Mouse (Mus musculus): ENCODE measurements around the gene Prrg2. TPM values are rescaled to one million over a fixed set of nuclear protein-coding genes. Genes with fewer than 3 reads are reported as not detected.
A peak's percentile ranks its signal among the peaks of the same experiment; 100 is the strongest.

Prrg2 gene
- polyA plus RNA-seq, 1 experiment from 2014 or later = 7.1 TPM

GRCm38 (mm10) chr7:45088597-45088996, 26.1 kb upstream of the Prrg2 start:
- WGBS (ENCODE audit: insufficient replicate concordance) = 84% methylated on average over 17 of the region's 17 CpGs
- no peak for ATAC-seq (ENCODE audit: low read depth)
- peaks cover 41% of the 10 kb centered on the region for H3K4me1 ChIP-seq (replicated peaks)
- no peaks in the 10 kb centered on the region for H3K27me3 ChIP-seq
- no peak overlapping the region for H3K4me3 ChIP-seq (replicated peaks)
- no peak overlapping the region for H3K27ac ChIP-seq
- 0 out of 2 replicates have a peak, but pooled peaks cover 12% of the 10 kb centered on the region for H3K36me3 ChIP-seq
- no peak for DNase-seq
- no peak overlapping the region for H3K9ac ChIP-seq
- no peak overlapping the region for H3K4me2 ChIP-seq
- no peaks in the 10 kb centered on the region for H3K9me3 ChIP-seq (replicated peaks)

- no peaks in the 10 kb centered on the region for H3K9me3 ChIP-seq (replicated peaks)
Observed at GRCm38 (mm10) chr7:45086084-45086483, 23.6 kb upstream of the Prrg2 start.

GRCm38 (mm10) chr7:45083300-45083890, 20.9 kb upstream of the Prrg2 start:
- peak overlapping the region; percentile 53 for H3K9ac ChIP-seq
- no peaks in the 10 kb centered on the region for H3K9me3 ChIP-seq (replicated peaks)
- peak overlapping the region; percentile 63 for H3K4me2 ChIP-seq
- DNase-seq = no peak
- peak overlapping the region; percentile 42 for H3K4me3 ChIP-seq (replicated peaks)
- peaks cover 37% of the 10 kb centered on the region for H3K4me1 ChIP-seq (replicated peaks)
- H3K27me3 ChIP-seq = no peaks in the 10 kb centered on the region
- ATAC-seq (ENCODE audit: low read depth) = no peak; the same call in 1 of the 2 replicates
- 0 out of 2 replicates have a peak, but pooled peaks cover 14% of the 10 kb centered on the region for H3K36me3 ChIP-seq
- WGBS (ENCODE audit: insufficient replicate concordance) = 36% methylated on average over 22 of the region's 22 CpGs
- peak overlapping the region; percentile 47 for H3K27ac ChIP-seq

More at GRCm38 (mm10) chr7:45086084-45086483, 23.6 kb upstream of the Prrg2 start:
- H3K4me1 ChIP-seq (replicated peaks) = peaks cover 42% of the 10 kb centered on the region
- H3K4me3 ChIP-seq (replicated peaks) = no peak overlapping the region
- H3K27ac ChIP-seq = no peak overlapping the region
- no peak for ATAC-seq (ENCODE audit: low read depth)
- WGBS (ENCODE audit: insufficient replicate concordance) = 60% methylated on average over 4 of the region's 4 CpGs
- H3K4me2 ChIP-seq = no peak overlapping the region
- H3K36me3 ChIP-seq = 0 out of 2 replicates have a peak, but pooled peaks cover 14% of the 10 kb centered on the region
- H3K27me3 ChIP-seq = no peaks in the 10 kb centered on the region
- DNase-seq = no peak
- no peak overlapping the region for H3K9ac ChIP-seq

- H3K36me3 ChIP-seq = peaks cover 17% of the 10 kb centered on the region
- no peaks in the 10 kb centered on the region for H3K27me3 ChIP-seq
- WGBS (ENCODE audit: insufficient replicate concordance) = 13% methylated on average over 25 of the region's 25 CpGs
- peak overlapping the region; percentile 67 for H3K27ac ChIP-seq
- peaks cover 36% of the 10 kb centered on the region for H3K4me1 ChIP-seq (replicated peaks)
- ATAC-seq (ENCODE audit: low read depth) (peak; percentile 29), DNase-seq (no peak)
- peak overlapping the region; percentile 42 for H3K4me3 ChIP-seq (replicated peaks)
- H3K9me3 ChIP-seq (replicated peaks) = no peaks in the 10 kb centered on the region
- peak overlapping the region; percentile 63 for H3K4me2 ChIP-seq
- H3K9ac ChIP-seq = peak overlapping the region; percentile 53
Observed at GRCm38 (mm10) chr7:45082401-45083299, 20.2 kb upstream of the Prrg2 start.

GRCm38 (mm10) chr7:45081016-45081415, 18.5 kb upstream of the Prrg2 start:
- DNase-seq = no peak
- no peak overlapping the region for H3K9ac ChIP-seq

GRCm38 (mm10) chr7:45079856-45080255, 17.4 kb upstream of the Prrg2 start:
- H3K27ac ChIP-seq = no peak overlapping the region
- H3K4me3 ChIP-seq (replicated peaks) = no peak overlapping the region
- H3K27me3 ChIP-seq = no peaks in the 10 kb centered on the region
- peaks cover 33% of the 10 kb centered on the region for H3K36me3 ChIP-seq
- DNase-seq (peak; percentile 76), ATAC-seq (ENCODE audit: low read depth) (no peak)
- H3K4me2 ChIP-seq = no peak overlapping the region
- no peaks in the 10 kb centered on the region for H3K9me3 ChIP-seq (replicated peaks)
- H3K9ac ChIP-seq = no peak overlapping the region
- 2% methylated on average over 10 of the region's 10 CpGs for WGBS (ENCODE audit: insufficient replicate concordance)
- peaks cover 46% of the 10 kb centered on the region for H3K4me1 ChIP-seq (replicated peaks)

More at GRCm38 (mm10) chr7:45081016-45081415, 18.5 kb upstream of the Prrg2 start:
- no peaks in the 10 kb centered on the region for H3K9me3 ChIP-seq (replicated peaks)
- no peak for ATAC-seq (ENCODE audit: low read depth)
- H3K4me3 ChIP-seq (replicated peaks) = no peak overlapping the region
- H3K4me1 ChIP-seq (replicated peaks) = peaks cover 36% of the 10 kb centered on the region
- WGBS (ENCODE audit: insufficient replicate concordance) = 51% methylated on average over 5 of the region's 5 CpGs
- H3K4me2 ChIP-seq = no peak overlapping the region
- no peaks in the 10 kb centered on the region for H3K27me3 ChIP-seq
- peaks cover 24% of the 10 kb centered on the region for H3K36me3 ChIP-seq
- H3K27ac ChIP-seq = no peak overlapping the region

- WGBS (ENCODE audit: insufficient replicate concordance) = 19% methylated on average over 9 of the region's 9 CpGs
- H3K9me3 ChIP-seq (replicated peaks) = no peaks in the 10 kb centered on the region
- no peak overlapping the region for H3K4me2 ChIP-seq
- H3K9ac ChIP-seq = no peak overlapping the region
- no peak overlapping the region for H3K4me3 ChIP-seq (replicated peaks)
- H3K36me3 ChIP-seq = peaks cover 46% of the 10 kb centered on the region
- peaks cover 53% of the 10 kb centered on the region for H3K4me1 ChIP-seq (replicated peaks)
- DNase-seq = peak; percentile 60
- no peak overlapping the region for H3K27ac ChIP-seq
- no peaks in the 10 kb centered on the region for H3K27me3 ChIP-seq
- ATAC-seq (ENCODE audit: low read depth) = no peak
Observed at GRCm38 (mm10) chr7:45078513-45078912, 16.0 kb upstream of the Prrg2 start.

GRCm38 (mm10) chr7:45077829-45078228, 15.4 kb upstream of the Prrg2 start:
- 92% methylated on average over 2 of the region's 2 CpGs for WGBS (ENCODE audit: insufficient replicate concordance)
- peaks cover 45% of the 10 kb centered on the region for H3K36me3 ChIP-seq

GRCm38 (mm10) chr7:45077322-45077721, 14.8 kb upstream of the Prrg2 start:
- 85% methylated on average over 14 of the region's 14 CpGs for WGBS (ENCODE audit: insufficient replicate concordance)
- no peak for DNase-seq
- ATAC-seq (ENCODE audit: low read depth) = no peak

More at GRCm38 (mm10) chr7:45077829-45078228, 15.4 kb upstream of the Prrg2 start:
- H3K9ac ChIP-seq = no peak overlapping the region
- H3K4me2 ChIP-seq = no peak overlapping the region
- H3K4me1 ChIP-seq (replicated peaks) = peaks cover 51% of the 10 kb centered on the region
- no peak overlapping the region for H3K27ac ChIP-seq
- no peaks in the 10 kb centered on the region for H3K9me3 ChIP-seq (replicated peaks)
- no peak overlapping the region for H3K4me3 ChIP-seq (replicated peaks)
- ATAC-seq (ENCODE audit: low read depth) (no peak), DNase-seq (no peak)
- H3K27me3 ChIP-seq = no peaks in the 10 kb centered on the region

GRCm38 (mm10) chr7:45076501-45076900, 14.0 kb upstream of the Prrg2 start:
- Histone ChIP-seq H3K9ac (no peak overlapping the region), H3K9me3 (replicated peaks) (no peaks in the 10 kb centered on the region), H3K4me1 (replicated peaks) (peaks cover 40% of the 10 kb centered on the region), H3K27ac (no peak overlapping the region), H3K27me3 (no peaks in the 10 kb centered on the region), H3K36me3 (peaks cover 45% of the 10 kb centered on the region), H3K4me2 (no peak overlapping the region), H3K4me3 (replicated peaks) (no peak overlapping the region)
- ATAC-seq (ENCODE audit: low read depth) (no peak), DNase-seq (no peak)
- 86% methylated on average over 30 of the region's 30 CpGs for WGBS (ENCODE audit: insufficient replicate concordance)

More at GRCm38 (mm10) chr7:45077322-45077721, 14.8 kb upstream of the Prrg2 start:
- H3K4me2 ChIP-seq = no peak overlapping the region
- no peak overlapping the region for H3K9ac ChIP-seq
- H3K4me3 ChIP-seq (replicated peaks) = no peak overlapping the region
- H3K27me3 ChIP-seq = no peaks in the 10 kb centered on the region
- H3K9me3 ChIP-seq (replicated peaks) = no peaks in the 10 kb centered on the region
- H3K27ac ChIP-seq = no peak overlapping the region
- H3K4me1 ChIP-seq (replicated peaks) = peaks cover 48% of the 10 kb centered on the region
- peaks cover 45% of the 10 kb centered on the region for H3K36me3 ChIP-seq

- peaks cover 45% of the 10 kb centered on the region for H3K36me3 ChIP-seq
- ATAC-seq (ENCODE audit: low read depth) = 0 out of 2 replicates have a peak, but pooled peaks have one; percentile 8
- H3K4me3 ChIP-seq (replicated peaks) = no peak overlapping the region
Observed at GRCm38 (mm10) chr7:45075405-45075804, 12.9 kb upstream of the Prrg2 start.

More at GRCm38 (mm10) chr7:45075405-45075804, 12.9 kb upstream of the Prrg2 start:
- 0 out of 2 replicates have a peak overlapping the region, but pooled peaks have one; percentile 15 for H3K9ac ChIP-seq
- H3K4me1 ChIP-seq (replicated peaks) = peaks cover 31% of the 10 kb centered on the region
- H3K9me3 ChIP-seq (replicated peaks) = no peaks in the 10 kb centered on the region
- H3K4me2 ChIP-seq = no peak overlapping the region
- H3K27ac ChIP-seq = no peak overlapping the region; the same call in 1 of the 2 replicates
- DNase-seq = no peak
- 67% methylated on average over 4 of the region's 4 CpGs for WGBS (ENCODE audit: insufficient replicate concordance)
- H3K27me3 ChIP-seq = no peaks in the 10 kb centered on the region
